Mouse (Mus musculus): ENCODE measurements around the gene Tshz2.

The Tshz2 gene

DNA sequence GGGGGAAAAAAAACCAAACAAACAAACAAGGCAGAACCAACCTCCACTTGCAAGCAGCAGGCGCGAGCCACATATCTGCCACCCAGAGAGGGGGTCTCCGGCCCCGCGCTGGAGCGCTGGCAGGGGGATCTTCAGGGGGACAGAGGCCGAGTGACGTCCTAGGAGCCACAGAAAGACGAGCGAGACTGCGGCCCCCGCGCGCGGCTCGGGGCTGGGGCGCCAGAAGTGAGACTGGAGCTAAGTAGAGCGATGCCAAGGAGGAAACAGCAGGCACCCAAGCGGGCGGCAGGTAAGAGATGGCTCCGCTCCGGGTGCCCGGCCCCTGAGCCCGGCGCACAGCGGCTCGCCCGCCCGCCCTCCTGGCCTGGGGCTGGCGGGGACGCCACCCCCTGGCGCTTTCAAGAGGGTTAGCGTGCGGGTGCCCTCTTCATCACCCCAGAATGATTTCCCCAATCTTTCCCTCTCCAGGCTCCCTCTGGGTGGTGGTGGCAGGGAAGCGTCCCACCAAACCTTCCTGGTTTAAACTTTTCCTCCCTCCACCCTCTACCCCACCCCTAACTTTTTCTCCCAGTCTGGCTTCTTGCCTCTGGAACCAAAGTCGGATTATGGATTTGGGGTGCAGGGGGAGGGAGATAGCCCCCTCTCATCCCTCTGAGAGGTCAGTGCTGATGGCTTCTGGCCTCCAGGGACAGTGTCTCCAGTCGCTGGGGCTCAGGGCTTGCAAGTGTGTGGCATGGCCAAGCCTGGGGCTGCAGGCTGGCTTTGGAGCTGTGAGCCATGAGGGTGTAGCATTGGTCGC is 877 bp downstream of the Tshz2 start:
- peak; percentile 42 to 55 for DNase-seq

DNA sequence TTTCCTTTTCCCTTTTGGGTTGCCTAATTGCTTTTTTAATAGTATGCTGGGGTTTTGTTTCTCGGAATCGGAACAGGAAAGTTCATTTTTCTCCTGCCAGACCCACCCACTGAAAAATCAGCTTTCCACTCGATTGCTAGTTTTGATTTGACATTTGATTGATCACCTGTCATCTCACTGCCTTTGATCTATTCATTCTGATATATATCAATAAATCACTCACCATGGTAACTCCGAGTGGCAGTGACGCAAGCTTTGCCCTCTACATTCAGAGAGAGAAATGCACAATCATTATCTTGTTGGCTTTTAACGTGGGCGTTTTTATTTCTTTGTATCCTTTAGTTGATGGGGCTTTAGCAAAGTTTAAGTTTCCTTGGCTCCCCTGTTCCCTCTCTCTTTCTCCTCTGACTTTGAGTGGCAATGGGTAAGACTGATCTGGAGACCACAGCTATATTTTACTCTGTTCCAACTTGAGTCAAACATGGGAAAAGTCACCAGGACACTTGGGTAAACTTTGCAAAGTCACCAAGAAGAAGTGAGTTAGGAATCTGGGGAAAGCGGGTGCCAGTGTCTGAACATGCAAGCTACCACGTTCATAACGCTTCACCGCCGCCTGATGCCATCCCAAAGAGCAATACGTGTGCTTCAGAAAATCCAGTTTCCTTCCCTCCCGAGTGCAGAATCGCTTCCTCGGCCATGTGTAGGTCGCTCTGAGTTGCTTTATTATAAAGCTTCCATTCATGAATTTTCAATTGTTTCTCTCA is 2.0 kb downstream of the Tshz2 start:
- DNase-seq = no peak

DNA sequence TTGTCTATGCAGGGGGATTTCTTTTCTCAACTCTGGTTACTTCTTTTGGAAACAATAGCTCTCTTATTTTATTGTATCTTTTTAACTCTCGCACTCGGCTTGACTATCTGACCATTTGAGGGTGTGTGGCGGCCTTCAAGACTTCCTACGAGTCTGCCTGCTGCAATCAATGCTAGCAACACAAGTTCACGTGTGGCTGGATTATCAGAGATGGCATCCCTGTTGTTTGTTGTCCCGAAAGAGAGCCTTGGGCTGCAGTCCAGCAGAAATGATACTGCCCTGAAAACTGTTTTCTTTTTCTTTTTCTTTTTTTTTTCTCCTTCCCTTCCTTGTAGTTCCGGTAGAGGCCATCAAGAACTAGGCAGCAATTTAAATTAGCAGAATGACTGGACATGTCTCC is 2.6 kb downstream of the Tshz2 start:
- DNase-seq = no peak

- DNase-seq = no peak
Observed at GRCm38 (mm10) chr2:169636414-169636813, 3.6 kb downstream of the Tshz2 start.

GRCm38 (mm10) chr2:169641547-169641946 is 8.7 kb downstream of the Tshz2 start:
- DNase-seq = no peak

DNA sequence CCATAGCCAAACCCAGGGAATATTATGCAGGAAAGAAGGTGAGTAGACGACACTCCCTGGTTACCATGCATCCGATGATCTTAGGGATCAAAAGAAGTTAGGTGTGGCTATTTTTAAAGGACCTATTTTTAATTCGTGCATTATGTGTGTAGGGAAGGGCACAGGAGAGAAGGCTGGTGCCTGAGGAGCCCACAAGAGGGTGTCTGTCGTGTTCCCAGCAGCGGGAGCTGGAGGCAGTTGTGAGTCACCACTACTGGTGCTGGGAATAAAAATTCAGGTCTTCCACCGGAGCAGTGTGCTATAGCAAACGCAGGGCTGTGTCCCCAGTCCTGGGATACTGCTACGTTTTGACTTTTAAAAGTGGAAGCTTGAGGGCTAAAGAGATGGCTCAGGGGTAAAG is 9.6 kb downstream of the Tshz2 start:
- DNase-seq = no peak

DNA sequence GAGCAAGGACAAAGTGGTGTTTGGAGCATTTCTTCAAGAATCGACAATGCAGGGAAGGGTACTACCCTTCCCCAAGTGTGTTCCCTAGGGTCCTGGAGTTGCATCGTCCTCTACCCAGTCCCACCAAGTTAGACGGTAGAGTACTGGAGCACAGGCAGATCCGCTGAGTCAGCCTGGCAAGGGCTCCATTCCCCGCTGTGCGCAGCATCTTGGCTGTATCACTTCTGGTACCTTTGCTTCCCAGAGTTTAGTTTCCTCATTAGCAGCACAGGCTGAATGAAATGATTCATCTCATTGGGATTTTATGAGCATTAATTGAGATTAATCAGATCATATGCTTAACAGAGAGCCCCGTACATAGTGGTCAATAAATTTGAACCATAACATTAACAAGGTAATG is 14.3 kb downstream of the Tshz2 start:
- no peak for DNase-seq

DNA sequence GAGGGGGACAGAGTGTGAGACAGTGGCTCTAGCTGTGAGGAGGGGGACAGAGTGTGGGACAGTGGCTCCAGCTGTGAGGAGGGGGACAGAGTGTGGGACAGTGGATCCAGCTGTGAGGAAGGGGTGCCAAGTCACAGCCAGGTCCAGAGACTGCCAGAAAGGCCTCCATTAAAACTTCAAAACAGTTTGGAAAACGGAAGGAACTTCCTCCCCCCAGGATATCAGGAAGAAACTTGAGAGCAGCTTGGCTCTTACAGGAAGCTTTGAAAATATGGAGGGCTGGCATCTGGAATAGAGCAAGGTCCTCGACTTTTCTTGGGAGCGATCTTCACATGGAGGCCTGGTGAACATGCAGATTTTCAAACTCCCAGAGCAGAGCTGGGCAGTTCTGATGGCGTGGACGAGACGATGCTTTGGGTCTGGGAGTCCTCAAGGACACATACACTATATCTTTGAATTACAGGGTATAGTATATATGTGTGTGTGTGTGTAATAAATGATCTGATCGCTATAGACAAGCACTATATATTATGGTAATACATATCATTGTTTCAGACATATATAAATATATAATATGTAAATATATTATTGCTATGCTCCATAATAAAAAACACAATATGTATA is 16.6 kb downstream of the Tshz2 start:
- no peak for DNase-seq

DNA sequence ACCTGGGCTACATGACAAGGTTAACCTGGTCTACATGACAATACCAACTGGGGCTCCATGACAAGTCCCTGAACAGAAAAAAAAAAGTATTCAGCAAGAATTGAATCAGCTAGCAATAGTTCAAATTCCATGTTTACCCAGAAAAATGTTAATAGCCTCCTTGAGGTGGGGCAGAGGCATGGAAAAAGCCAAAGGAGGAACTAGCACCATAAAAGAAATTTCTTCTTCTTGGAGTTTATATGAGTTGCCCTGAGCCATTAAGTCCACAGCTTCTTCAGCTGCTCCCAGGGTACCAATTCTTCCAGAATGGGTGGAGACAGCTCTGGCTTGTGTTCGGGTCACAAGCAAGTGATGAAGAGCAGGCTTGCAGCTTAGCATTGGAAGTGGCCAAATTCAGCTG is 20.5 kb downstream of the Tshz2 start:
- DNase-seq = no peak

DNA sequence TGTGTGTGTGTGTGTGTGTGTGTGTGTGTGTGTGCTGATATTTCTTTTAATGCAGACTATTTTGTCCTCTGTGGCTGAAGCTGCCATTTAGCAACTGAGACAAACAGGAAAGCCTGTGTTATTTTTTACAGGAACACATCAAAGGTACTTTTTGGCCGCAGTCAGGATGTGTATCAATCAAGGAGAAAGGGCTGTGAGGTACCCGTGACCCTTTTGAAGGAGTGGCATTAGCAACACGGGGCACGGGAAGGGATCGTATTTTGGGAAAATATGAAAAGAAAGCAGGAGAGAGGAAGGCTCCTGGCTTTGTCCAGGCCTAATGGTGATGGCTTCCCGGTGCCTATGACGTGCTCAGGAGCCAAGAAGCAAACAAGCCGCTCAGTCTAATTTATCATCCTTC is 31.0 kb downstream of the Tshz2 start:
- no peak for DNase-seq

- DNase-seq = no peak
Observed at GRCm38 (mm10) chr2:169671264-169671663, 38.5 kb downstream of the Tshz2 start.

- DNase-seq = no peak
Observed at GRCm38 (mm10) chr2:169673786-169674185, 41.0 kb downstream of the Tshz2 start.

- DNase-seq = no peak
Observed at GRCm38 (mm10) chr2:169674209-169674608, 41.4 kb downstream of the Tshz2 start.

DNA sequence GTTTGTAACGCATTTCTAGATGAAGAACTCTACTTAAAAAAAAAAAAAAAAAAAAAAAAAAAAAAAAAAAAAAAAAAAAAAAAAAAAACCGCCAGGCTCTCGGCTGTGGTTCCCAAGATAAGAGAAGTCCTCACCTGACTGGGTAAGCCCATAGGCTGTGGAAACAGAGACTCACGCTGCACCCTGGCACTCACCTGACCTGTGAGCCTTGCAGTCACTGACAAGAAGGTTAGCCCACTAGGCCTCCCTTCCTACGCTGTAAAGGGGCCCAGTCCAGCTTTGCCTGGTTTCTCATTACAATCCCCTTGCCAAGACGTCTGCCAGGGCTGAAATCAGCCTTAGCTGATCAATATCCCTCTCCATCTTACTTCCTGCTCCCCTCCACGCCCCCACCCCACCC is 46.5 kb downstream of the Tshz2 start:
- DNase-seq = no peak

GRCm38 (mm10) chr2:169679951-169680350 is 47.1 kb downstream of the Tshz2 start:
- DNase-seq = no peak

- DNase-seq = no peak
Observed at GRCm38 (mm10) chr2:169685260-169685659, 52.4 kb downstream of the Tshz2 start.

- DNase-seq = no peak
Observed at GRCm38 (mm10) chr2:169685747-169686146, 52.9 kb downstream of the Tshz2 start.

- DNase-seq = no peak
Observed at GRCm38 (mm10) chr2:169686697-169687430, 54.1 kb downstream of the Tshz2 start.

- DNase-seq = no peak
Observed at GRCm38 (mm10) chr2:169690054-169690453, 57.2 kb downstream of the Tshz2 start.

- no peak for DNase-seq
Observed at GRCm38 (mm10) chr2:169694494-169694893, 61.7 kb downstream of the Tshz2 start.

DNA sequence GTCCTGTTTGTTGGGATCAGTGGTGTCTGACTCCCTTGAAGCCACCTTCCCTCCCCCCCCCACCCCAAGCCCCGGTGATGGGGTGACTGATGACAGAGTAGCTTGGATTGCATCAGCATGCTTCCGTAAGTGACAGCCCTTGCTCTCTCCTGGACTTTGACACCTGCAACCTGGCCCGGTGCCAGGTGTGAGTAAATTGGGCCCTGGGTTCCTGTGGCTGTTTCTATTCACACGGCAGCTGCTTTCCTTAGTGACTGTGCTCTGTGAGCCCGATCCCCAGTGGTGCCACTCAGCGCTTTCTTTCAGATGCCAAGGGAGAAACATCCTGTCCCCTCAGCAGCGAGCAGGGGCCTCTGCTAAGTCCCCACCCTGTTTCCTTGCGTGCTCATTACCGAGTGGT is 62.2 kb downstream of the Tshz2 start:
- DNase-seq = no peak

DNA sequence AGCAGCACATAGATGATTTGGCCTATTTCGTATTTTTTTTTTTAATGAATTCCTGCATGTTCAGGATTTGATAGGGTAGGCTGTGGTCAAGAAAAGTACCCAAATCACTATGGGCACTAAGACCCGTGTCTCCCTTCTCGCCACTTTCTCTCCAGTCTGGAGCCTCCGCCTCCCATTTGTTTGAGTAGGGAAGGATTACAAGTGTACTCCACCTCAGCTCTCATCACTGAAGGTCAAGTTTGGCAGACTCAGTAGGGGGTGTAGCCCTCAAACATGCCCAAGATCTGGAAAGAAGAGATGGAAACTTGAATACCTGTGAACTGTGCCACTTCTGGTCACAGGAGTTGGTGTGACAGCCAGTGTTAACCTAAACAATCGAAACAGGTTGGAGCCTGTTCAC is 66.3 kb downstream of the Tshz2 start:
- no peak for DNase-seq

- DNase-seq = peak; percentile 33 to 76
Observed at GRCm38 (mm10) chr2:169699862-169700511, 67.2 kb downstream of the Tshz2 start.

Data from lung, postnatal 4 days (tissue).